Mouse (Mus musculus) ES-Bruce4 (cell line): ENCODE data around the gene Eif3k. TPM values are rescaled to one million over a fixed set of nuclear protein-coding genes. Genes with fewer than 3 reads are reported as not detected.

ENCODE experiments used
- H3K27ac ChIP-seq: 2 replicates; pipeline ENCODE4 v1.5.1; 2012; ENCODE audit warnings: low read length, inconsistent platforms; ENCODE audit not compliant: insufficient read depth
- H3K27me3 ChIP-seq: 2 replicates; pipeline ENCODE4 v1.6.1; 2012; ENCODE audit warnings: mild to moderate bottlenecking, low read length, inconsistent platforms; ENCODE audit not compliant: control insufficient read depth, poor library complexity, insufficient read depth, severe bottlenecking
- H3K36me3 ChIP-seq: 2 replicates; pipeline ENCODE4 v1.6.1; 2012; ENCODE audit warnings: inconsistent platforms, mild to moderate bottlenecking, low read length, moderate library complexity; ENCODE audit not compliant: control insufficient read depth, poor library complexity, insufficient read depth, severe bottlenecking
- H3K4me1 ChIP-seq: one replicate; pipeline ENCODE4 v1.8.1; 2011; ENCODE audit warnings: low read length; ENCODE audit not compliant: control insufficient read depth, insufficient read depth
- H3K4me3 ChIP-seq: 2 replicates; pipeline ENCODE4 v1.5.1; 2011; ENCODE audit warnings: low read depth, mild to moderate bottlenecking, low read length
- H3K9ac ChIP-seq: 2 replicates; pipeline ENCODE4 v1.6.1; 2012; ENCODE audit warnings: low read depth, mild to moderate bottlenecking, inconsistent platforms; ENCODE audit not compliant: poor library complexity, severe bottlenecking
- H3K9me3 ChIP-seq: replicated peaks from 2 replicates; pipeline ENCODE4 v1.6.1; 2012; ENCODE audit warnings: mild to moderate bottlenecking, low read length, inconsistent platforms; ENCODE audit not compliant: control insufficient read depth, poor library complexity, insufficient read depth, severe bottlenecking
- CTCF ChIP-seq: IDR thresholded peaks from one replicate; pipeline ENCODE4 v1.8.1; 2011; ENCODE audit warnings: low read depth, low read length
- EP300 ChIP-seq: IDR thresholded peaks from 2 replicates; pipeline ENCODE4 v1.6.1; 2011; ENCODE audit warnings: low read depth, low read length; ENCODE audit not compliant: insufficient read depth
- POLR2A ChIP-seq: IDR thresholded peaks from one replicate; pipeline ENCODE4 v1.8.1; 2011; ENCODE audit warnings: low read length; ENCODE audit not compliant: insufficient read depth
- polyA plus RNA-seq: library from polyadenylated mRNA; stranded (reverse); fragments of >200 nt; gene quantifications from 2 replicates; pipeline ENCODE4 v1.2.4, GENCODE M21; 2011; ENCODE audit warnings: low read depth; ENCODE audit not compliant: missing spikeins, insufficient read depth, insufficient read length

The Eif3k gene
- polyA plus RNA-seq, 1 experiment, result 409 TPM

- Histone ChIP-seq H3K4me3 (no peak overlapping the region), H3K27me3 (no peaks in the 10 kb centered on the region), H3K4me1 (peaks cover 13% of the 10 kb centered on the region), H3K9ac (peak overlapping the region; percentile 31; the same call in 1 of the 2 replicates), H3K36me3 (peaks cover 22% of the 10 kb centered on the region; the same call in 1 of the 2 replicates), H3K9me3 (no peaks in the 10 kb centered on the region), H3K27ac (peak overlapping the region; percentile 84)
- TF ChIP-seq CTCF, result no peak
- no peak for TF ChIP-seq EP300
- no peak for TF ChIP-seq POLR2A
Measured at GRCm38 (mm10) chr7:28941542-28941941, 40.1 kb downstream of the Eif3k start.

- Histone ChIP-seq H3K9ac (peak overlapping the region; percentile 31; the same call in 1 of the 2 replicates), H3K9me3 (no peaks in the 10 kb centered on the region), H3K36me3 (peaks cover 22% of the 10 kb centered on the region; the same call in 1 of the 2 replicates), H3K27ac (peak overlapping the region; percentile 84), H3K4me3 (no peak overlapping the region), H3K27me3 (no peaks in the 10 kb centered on the region), H3K4me1 (peaks cover 13% of the 10 kb centered on the region)
- no peak for TF ChIP-seq EP300
- TF ChIP-seq CTCF, result no peak
- TF ChIP-seq POLR2A, result no peak
Measured at GRCm38 (mm10) chr7:28941129-28941528, 40.5 kb downstream of the Eif3k start.

- Histone ChIP-seq H3K36me3 (peaks cover 22% of the 10 kb centered on the region; the same call in 1 of the 2 replicates), H3K27me3 (no peaks in the 10 kb centered on the region), H3K27ac (peak overlapping the region; percentile 84), H3K9ac (peak overlapping the region; percentile 9; the same call in 1 of the 2 replicates), H3K4me3 (no peak overlapping the region), H3K9me3 (no peaks in the 10 kb centered on the region), H3K4me1 (peaks cover 13% of the 10 kb centered on the region)
- TF ChIP-seq CTCF (no peak), EP300 (no peak), POLR2A (no peak)
Measured at GRCm38 (mm10) chr7:28939418-28940183, 42.1 kb downstream of the Eif3k start.

- Histone ChIP-seq H3K9me3 (no peaks in the 10 kb centered on the region), H3K27me3 (no peaks in the 10 kb centered on the region), H3K4me3 (no peak overlapping the region), H3K9ac (peak overlapping the region; percentile 9; the same call in 1 of the 2 replicates), H3K27ac (peak overlapping the region; percentile 68), H3K36me3 (peaks cover 18% of the 10 kb centered on the region; the same call in 1 of the 2 replicates), H3K4me1 (peaks cover 15% of the 10 kb centered on the region)
- peak; percentile 85 for TF ChIP-seq EP300
- no peak for TF ChIP-seq CTCF
- TF ChIP-seq POLR2A, result no peak
Measured at GRCm38 (mm10) chr7:28938654-28939053, 43.0 kb downstream of the Eif3k start.

GRCm38 (mm10) chr7:28936787-28937186 is 44.9 kb downstream of the Eif3k start:
- H3K9me3 ChIP-seq, result no peaks in the 10 kb centered on the region
- peak overlapping the region; percentile 39 for H3K27ac ChIP-seq
- H3K27me3 ChIP-seq, result no peaks in the 10 kb centered on the region
- no peak overlapping the region for H3K4me3 ChIP-seq
- H3K4me1 ChIP-seq, result peaks cover 15% of the 10 kb centered on the region
- no peak for TF ChIP-seq EP300
- TF ChIP-seq CTCF, result no peak
- TF ChIP-seq POLR2A, result no peak
- H3K9ac ChIP-seq, result no peak overlapping the region
- H3K36me3 ChIP-seq, result peaks cover 4% of the 10 kb centered on the region

GRCm38 (mm10) chr7:28933825-28934224 is 47.8 kb downstream of the Eif3k start:
- Histone ChIP-seq H3K9me3 (no peaks in the 10 kb centered on the region), H3K27ac (peak overlapping the region; percentile 4), H3K4me3 (no peak overlapping the region), H3K4me1 (peaks cover 20% of the 10 kb centered on the region), H3K36me3 (no peaks in the 10 kb centered on the region; the same call in 1 of the 2 replicates), H3K27me3 (no peaks in the 10 kb centered on the region), H3K9ac (no peak overlapping the region)
- no peak for TF ChIP-seq CTCF
- no peak for TF ChIP-seq EP300
- no peak for TF ChIP-seq POLR2A
